Mouse (Mus musculus): ENCODE measurements around the gene Nutf2-ps1. TPM values are rescaled to one million over a fixed set of nuclear protein-coding genes. Genes with fewer than 3 reads are reported as not detected.

Nutf2-ps1 gene
- polyA plus RNA-seq, 1 experiment, result 34.3 TPM

DNA sequence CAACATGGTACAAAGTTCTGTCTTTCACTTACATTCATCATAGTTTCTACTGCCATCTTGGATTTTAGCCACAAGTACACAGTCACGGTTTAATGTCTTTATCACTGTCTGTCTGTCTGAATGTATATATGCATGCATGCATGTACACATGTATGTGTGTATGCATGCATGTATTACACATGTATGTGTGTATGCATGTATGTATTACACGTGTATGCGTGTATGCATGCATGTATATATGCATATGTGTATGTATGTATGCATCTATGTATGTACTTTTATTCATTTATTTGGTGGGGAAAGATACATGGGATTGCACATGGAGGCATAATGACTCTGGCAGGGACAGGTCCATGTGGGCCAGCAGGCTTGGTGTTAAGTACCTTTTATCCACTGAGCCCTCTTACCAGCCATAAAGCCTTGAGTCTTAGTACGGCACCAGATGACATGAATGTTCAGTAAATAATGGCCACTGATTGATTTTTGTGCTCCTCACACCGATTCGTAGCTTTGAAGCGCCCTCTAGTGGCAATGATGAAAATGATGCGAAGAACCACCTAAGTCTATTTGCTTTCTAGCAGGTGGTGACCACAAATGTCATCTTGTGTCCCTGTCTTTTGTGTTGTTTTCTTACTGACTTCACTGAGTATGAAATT, 10.1 kb downstream of the Nutf2-ps1 start:
- no peaks in the 10 kb centered on the region for H3K79me2 ChIP-seq (ENCODE audit: control insufficient read depth, insufficient read depth)
- no peak overlapping the region for H3K4me2 ChIP-seq (ENCODE audit: low read depth)
- H3K4me3 ChIP-seq, result no peak overlapping the region
- H3K27me3 ChIP-seq (ENCODE audit: control insufficient read depth, insufficient read depth, insufficient read length), result no peaks in the 10 kb centered on the region
- TF ChIP-seq MAX (IDR thresholded peaks at IDR 0.05; ENCODE audit: low read depth), result no peak
- no peak for TF ChIP-seq MYOD1 (IDR thresholded peaks at IDR 0.05; ENCODE audit: control insufficient read depth in 1 of 3, insufficient read length in 2 of 3, low read depth in 2 of 3)
- no peak for TF ChIP-seq E2F4 (IDR thresholded peaks at IDR 0.05; ENCODE audit: insufficient read depth)
- no peak for TF ChIP-seq USF1 (IDR thresholded peaks at IDR 0.05; ENCODE audit: low read depth)
- TF ChIP-seq MYOG (IDR thresholded peaks at IDR 0.05; ENCODE audit: control insufficient read depth in 1 of 3, insufficient read depth in 1 of 3, insufficient read length in 2 of 3, low read depth in 2 of 3), result no peak
- no peak for TF ChIP-seq SRF (IDR thresholded peaks at IDR 0.05; ENCODE audit: control insufficient read depth, insufficient read length, low read depth)
- TF ChIP-seq TCF12 (IDR thresholded peaks at IDR 0.05; ENCODE audit: insufficient read depth, poor library complexity, severe bottlenecking), result no peak
- no peaks in the 10 kb centered on the region for H3K36me3 ChIP-seq (ENCODE audit: control insufficient read depth, insufficient read depth)
- H3ac ChIP-seq (ENCODE audit: control insufficient read depth, insufficient read length), result no peak overlapping the region

GRCm38 (mm10) chr19:53577025-53577800, 11.7 kb downstream of the Nutf2-ps1 start:
- H3ac ChIP-seq (ENCODE audit: control insufficient read depth, insufficient read length), result no peak overlapping the region
- H3K36me3 ChIP-seq (ENCODE audit: control insufficient read depth, insufficient read depth), result no peaks in the 10 kb centered on the region
- H3K27me3 ChIP-seq (ENCODE audit: control insufficient read depth, insufficient read depth, insufficient read length), result no peaks in the 10 kb centered on the region
- no peak for TF ChIP-seq MYOG (IDR thresholded peaks at IDR 0.05; ENCODE audit: control insufficient read depth in 1 of 3, insufficient read depth in 1 of 3, insufficient read length in 2 of 3, low read depth in 2 of 3)
- no peak for TF ChIP-seq CEBPB (IDR thresholded peaks at IDR 0.05; ENCODE audit: insufficient read depth, poor library complexity, severe bottlenecking)
- TF ChIP-seq POLR2A (IDR thresholded peaks at IDR 0.05; ENCODE audit: insufficient read length, low read depth), result no peak
- no peak for TF ChIP-seq MAX (IDR thresholded peaks at IDR 0.05; ENCODE audit: low read depth)
- no peak for TF ChIP-seq TCF3 (IDR thresholded peaks at IDR 0.05; ENCODE audit: insufficient read length, low read depth)
- TF ChIP-seq MYOD1 (IDR thresholded peaks at IDR 0.05; ENCODE audit: control insufficient read depth in 1 of 3, insufficient read length in 2 of 3, low read depth in 2 of 3), result no peak
- no peak for TF ChIP-seq E2F4 (IDR thresholded peaks at IDR 0.05; ENCODE audit: insufficient read depth)
- TF ChIP-seq POLR2AphosphoS2 (IDR thresholded peaks at IDR 0.05; ENCODE audit: insufficient read length, low read depth), result no peak
- TF ChIP-seq REST (IDR thresholded peaks at IDR 0.05; ENCODE audit: insufficient read depth, insufficient read length), result no peak
- TF ChIP-seq USF1 (IDR thresholded peaks at IDR 0.05; ENCODE audit: low read depth), result no peak
- TF ChIP-seq SRF (IDR thresholded peaks at IDR 0.05; ENCODE audit: control insufficient read depth, insufficient read length, low read depth), result no peak
- no peak for TF ChIP-seq TCF12 (IDR thresholded peaks at IDR 0.05; ENCODE audit: insufficient read depth, poor library complexity, severe bottlenecking)
- H3K79me2 ChIP-seq (ENCODE audit: control insufficient read depth, insufficient read depth), result no peaks in the 10 kb centered on the region
- no peak overlapping the region for H3K4me3 ChIP-seq
- H3K4me2 ChIP-seq (ENCODE audit: low read depth), result no peak overlapping the region

DNA sequence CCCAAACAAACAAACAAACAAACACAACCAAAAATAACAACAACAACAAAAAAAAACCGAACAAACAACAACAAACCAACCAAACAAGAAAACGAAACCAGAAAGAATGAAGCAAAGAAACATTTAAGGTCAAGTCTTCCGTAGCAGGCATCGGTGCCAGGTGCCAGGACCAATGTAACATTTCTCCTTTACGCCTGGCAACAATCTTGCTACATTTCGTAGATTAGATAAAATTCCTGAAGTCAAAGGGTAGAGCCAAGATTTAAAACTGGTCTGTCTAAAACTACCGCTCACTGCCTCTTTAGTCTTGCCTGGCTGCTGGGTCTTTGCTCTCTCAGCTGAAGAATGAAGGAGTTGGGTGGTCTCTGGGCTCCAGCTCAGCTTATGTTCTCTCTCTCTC, 12.8 kb downstream of the Nutf2-ps1 start:
- Histone ChIP-seq H3K36me3 (ENCODE audit: control insufficient read depth, insufficient read depth) (no peaks in the 10 kb centered on the region), H3K4me2 (ENCODE audit: low read depth) (no peak overlapping the region), H3K79me2 (ENCODE audit: control insufficient read depth, insufficient read depth) (no peaks in the 10 kb centered on the region), H3K27me3 (ENCODE audit: control insufficient read depth, insufficient read depth, insufficient read length) (no peaks in the 10 kb centered on the region), H3K4me3 (no peak overlapping the region), H3ac (ENCODE audit: control insufficient read depth, insufficient read length) (no peak overlapping the region)
- no peak for TF ChIP-seq E2F4 (IDR thresholded peaks at IDR 0.05; ENCODE audit: insufficient read depth)
- no peak for TF ChIP-seq POLR2AphosphoS2 (IDR thresholded peaks at IDR 0.05; ENCODE audit: insufficient read length, low read depth)
- TF ChIP-seq TCF3 (IDR thresholded peaks at IDR 0.05; ENCODE audit: insufficient read length, low read depth), result no peak
- no peak for TF ChIP-seq MYOG (IDR thresholded peaks at IDR 0.05; ENCODE audit: control insufficient read depth in 1 of 3, insufficient read depth in 1 of 3, insufficient read length in 2 of 3, low read depth in 2 of 3)
- no peak for TF ChIP-seq POLR2A (IDR thresholded peaks at IDR 0.05; ENCODE audit: insufficient read length, low read depth)
- no peak for TF ChIP-seq TCF12 (IDR thresholded peaks at IDR 0.05; ENCODE audit: insufficient read depth, poor library complexity, severe bottlenecking)
- TF ChIP-seq SRF (IDR thresholded peaks at IDR 0.05; ENCODE audit: control insufficient read depth, insufficient read length, low read depth), result no peak
- no peak for TF ChIP-seq MYOD1 (IDR thresholded peaks at IDR 0.05; ENCODE audit: control insufficient read depth in 1 of 3, insufficient read length in 2 of 3, low read depth in 2 of 3)
- TF ChIP-seq REST (IDR thresholded peaks at IDR 0.05; ENCODE audit: insufficient read depth, insufficient read length), result no peak
- TF ChIP-seq USF1 (IDR thresholded peaks at IDR 0.05; ENCODE audit: low read depth), result no peak
- TF ChIP-seq CEBPB (IDR thresholded peaks at IDR 0.05; ENCODE audit: insufficient read depth, poor library complexity, severe bottlenecking), result no peak
- TF ChIP-seq MAX (IDR thresholded peaks at IDR 0.05; ENCODE audit: low read depth), result no peak

GRCm38 (mm10) chr19:53575296-53576010, 13.4 kb downstream of the Nutf2-ps1 start:
- Histone ChIP-seq H3K79me2 (ENCODE audit: control insufficient read depth, insufficient read depth) (no peaks in the 10 kb centered on the region), H3K4me3 (no peak overlapping the region), H3K27me3 (ENCODE audit: control insufficient read depth, insufficient read depth, insufficient read length) (no peaks in the 10 kb centered on the region), H3K36me3 (ENCODE audit: control insufficient read depth, insufficient read depth) (no peaks in the 10 kb centered on the region), H3K4me2 (ENCODE audit: low read depth) (no peak overlapping the region), H3ac (ENCODE audit: control insufficient read depth, insufficient read length) (no peak overlapping the region)
- no peak for TF ChIP-seq MYOG (IDR thresholded peaks at IDR 0.05; ENCODE audit: control insufficient read depth in 1 of 3, insufficient read depth in 1 of 3, insufficient read length in 2 of 3, low read depth in 2 of 3)
- TF ChIP-seq TCF3 (IDR thresholded peaks at IDR 0.05; ENCODE audit: insufficient read length, low read depth), result no peak
- no peak for TF ChIP-seq TCF12 (IDR thresholded peaks at IDR 0.05; ENCODE audit: insufficient read depth, poor library complexity, severe bottlenecking)
- no peak for TF ChIP-seq USF1 (IDR thresholded peaks at IDR 0.05; ENCODE audit: low read depth)
- TF ChIP-seq POLR2AphosphoS2 (IDR thresholded peaks at IDR 0.05; ENCODE audit: insufficient read length, low read depth), result no peak
- no peak for TF ChIP-seq MAX (IDR thresholded peaks at IDR 0.05; ENCODE audit: low read depth)
- TF ChIP-seq CEBPB (IDR thresholded peaks at IDR 0.05; ENCODE audit: insufficient read depth, poor library complexity, severe bottlenecking), result no peak
- TF ChIP-seq POLR2A (IDR thresholded peaks at IDR 0.05; ENCODE audit: insufficient read length, low read depth), result no peak
- TF ChIP-seq REST (IDR thresholded peaks at IDR 0.05; ENCODE audit: insufficient read depth, insufficient read length), result no peak
- TF ChIP-seq SRF (IDR thresholded peaks at IDR 0.05; ENCODE audit: control insufficient read depth, insufficient read length, low read depth), result no peak
- no peak for TF ChIP-seq E2F4 (IDR thresholded peaks at IDR 0.05; ENCODE audit: insufficient read depth)
- TF ChIP-seq MYOD1 (IDR thresholded peaks at IDR 0.05; ENCODE audit: control insufficient read depth in 1 of 3, insufficient read length in 2 of 3, low read depth in 2 of 3), result no peak
